Mouse (Mus musculus) liver, postnatal 0 days (tissue): ENCODE measurements around the gene Atxn1.

Experiments used
- CTCF ChIP-seq: sonication (generic); IDR thresholded peaks from 2 replicates; pipeline ENCODE4 v1.5.1; 2016; ENCODE audit warnings: antibody characterized with exemption, low read depth
- EP300 ChIP-seq: IDR thresholded peaks from 2 replicates; pipeline ENCODE4 v1.6.1; 2016; ENCODE audit warnings: antibody characterized with exemption, low read depth, mild to moderate bottlenecking

GRCm38 (mm10) chr13:45620687-45621086, 344.1 kb downstream of the Atxn1 start:
- no peak for TF ChIP-seq EP300
- TF ChIP-seq CTCF = no peak
